Mouse (Mus musculus) splenic B cell, adult 2 months (primary cell): ENCODE results near the gene Adgrg6.

Source experiments
- DNase-seq: peaks from one replicate; pipeline ENCODE4 v3.0.0-alpha.2; 2011; ENCODE audit warnings: low read depth, low spot score
- H3K27me3 ChIP-seq: 2 replicates; pipeline ENCODE4 v1.6.1; 2012; ENCODE audit warnings: mild to moderate bottlenecking, low read length, moderate library complexity, mixed read lengths; ENCODE audit not compliant: control insufficient read depth, poor library complexity, insufficient read depth, severe bottlenecking
- H3K36me3 ChIP-seq: 2 replicates; pipeline ENCODE4 v1.6.1; 2012; ENCODE audit warnings: mild to moderate bottlenecking, low read length, moderate library complexity, mixed read lengths; ENCODE audit not compliant: control insufficient read depth, poor library complexity, insufficient read depth, severe bottlenecking

Gene Adgrg6

GRCm38 (mm10) chr10:14471039-14471550, 74.4 kb downstream of the Adgrg6 start:
- Histone ChIP-seq H3K27me3 (no peaks in the 10 kb centered on the region), H3K36me3 (no peaks in the 10 kb centered on the region)
- no peak for DNase-seq

- H3K36me3 ChIP-seq: no peaks in the 10 kb centered on the region
- no peak for DNase-seq
Measured at GRCm38 (mm10) chr10:14468623-14469022, 76.8 kb downstream of the Adgrg6 start.

GRCm38 (mm10) chr10:14463796-14464511, 81.5 kb downstream of the Adgrg6 start:
- DNase-seq: no peak
- Histone ChIP-seq H3K36me3 (no peaks in the 10 kb centered on the region), H3K27me3 (no peaks in the 10 kb centered on the region)

More at GRCm38 (mm10) chr10:14468623-14469022, 76.8 kb downstream of the Adgrg6 start:
- no peaks in the 10 kb centered on the region for H3K27me3 ChIP-seq

GRCm38 (mm10) chr10:14460933-14461514, 84.4 kb downstream of the Adgrg6 start:
- Histone ChIP-seq H3K36me3 (no peaks in the 10 kb centered on the region), H3K27me3 (no peaks in the 10 kb centered on the region)
- DNase-seq: no peak

- DNase-seq: no peak
- Histone ChIP-seq H3K27me3 (no peaks in the 10 kb centered on the region), H3K36me3 (no peaks in the 10 kb centered on the region)
Measured at GRCm38 (mm10) chr10:14460252-14460932, 85.1 kb downstream of the Adgrg6 start.

GRCm38 (mm10) chr10:14459819-14460218, 85.6 kb downstream of the Adgrg6 start:
- no peak for DNase-seq
- H3K36me3 ChIP-seq: no peaks in the 10 kb centered on the region

GRCm38 (mm10) chr10:14459330-14459729, 86.1 kb downstream of the Adgrg6 start:
- DNase-seq: no peak
- Histone ChIP-seq H3K27me3 (no peaks in the 10 kb centered on the region), H3K36me3 (no peaks in the 10 kb centered on the region)

More at GRCm38 (mm10) chr10:14459819-14460218, 85.6 kb downstream of the Adgrg6 start:
- no peaks in the 10 kb centered on the region for H3K27me3 ChIP-seq

GRCm38 (mm10) chr10:14454481-14454880, 91.0 kb downstream of the Adgrg6 start:
- no peaks in the 10 kb centered on the region for H3K36me3 ChIP-seq
- no peak for DNase-seq
- no peaks in the 10 kb centered on the region for H3K27me3 ChIP-seq

GRCm38 (mm10) chr10:14451811-14452210, 93.6 kb downstream of the Adgrg6 start:
- no peaks in the 10 kb centered on the region for H3K27me3 ChIP-seq
- DNase-seq: peak; percentile 2
- no peaks in the 10 kb centered on the region for H3K36me3 ChIP-seq

- peak; percentile 55 for DNase-seq
- no peaks in the 10 kb centered on the region for H3K27me3 ChIP-seq
- no peaks in the 10 kb centered on the region for H3K36me3 ChIP-seq
Measured at GRCm38 (mm10) chr10:14450073-14450472, 95.4 kb downstream of the Adgrg6 start.

- Histone ChIP-seq H3K27me3 (no peaks in the 10 kb centered on the region), H3K36me3 (no peaks in the 10 kb centered on the region)
- DNase-seq: no peak
Measured at GRCm38 (mm10) chr10:14445590-14446291, 99.7 kb downstream of the Adgrg6 start.

- no peaks in the 10 kb centered on the region for H3K27me3 ChIP-seq
- no peak for DNase-seq
- H3K36me3 ChIP-seq: no peaks in the 10 kb centered on the region
Measured at GRCm38 (mm10) chr10:14440860-14441579, 104.4 kb downstream of the Adgrg6 start.

GRCm38 (mm10) chr10:14404070-14404469, 141.4 kb downstream of the Adgrg6 start:
- no peaks in the 10 kb centered on the region for H3K36me3 ChIP-seq
- peak; percentile 31 for DNase-seq

GRCm38 (mm10) chr10:14401744-14402143, 143.7 kb downstream of the Adgrg6 start:
- no peaks in the 10 kb centered on the region for H3K27me3 ChIP-seq
- no peaks in the 10 kb centered on the region for H3K36me3 ChIP-seq
- no peak for DNase-seq

More at GRCm38 (mm10) chr10:14404070-14404469, 141.4 kb downstream of the Adgrg6 start:
- no peaks in the 10 kb centered on the region for H3K27me3 ChIP-seq
